ENCODE assay signal across 23 mouse cellular contexts in genomic region chr1:59549036-59549675, GRCm38 (mm10). TPM values are rescaled to one million over a fixed set of nuclear protein-coding genes. Genes with fewer than 3 reads are reported as not detected.
A peak's percentile ranks its signal among the peaks of the same experiment; 100 is the strongest.
DNase-seq lines count a peak whose midpoint lies in the region; ATAC-seq and TF ChIP-seq lines count a peak whose summit lies in the region.
"Had no signal": no experiment of that assay in that cellular context is flagged by ENCODE, and none has a peak within 500 bp of the region (broad histone marks: within the 10 kb centered on the region; RNA-seq: fewer than 3 reads in every experiment).

No protein-coding gene starts in this region.

- DNase-seq in forebrain, embryonic 10.5 days (ENCODE audit: extremely low spot score, low spot score) = no peak
- no peak for DNase-seq in forebrain, postnatal 0 days
- DNase-seq in retina, postnatal 1 day = peak; percentile 63
- DNase-seq in retina, embryonic 14.5 days (ENCODE audit: low spot score) = no peak
- DNase-seq in limb, embryonic 14.5 days (ENCODE audit: low spot score) = peak; percentile 54
- no peak for DNase-seq in frontal cortex, postnatal 14 days (ENCODE audit: low spot score in 2 of 2)
- no peak for DNase-seq in layer of hippocampus, postnatal 14 days (ENCODE audit: low spot score in 2 of 2)
- no peak for DNase-seq in gastrocnemius, postnatal 25 days
- DNase-seq: adrenal gland, adult 2 months; cerebellum, postnatal 14 days; heart, adult 2 months; kidney, adult 2 months; kidney, postnatal 14 days; lung, embryonic 14.5 days; lung, postnatal 4 days; thymus, postnatal 14 days had no signal

- ATAC-seq in forebrain, postnatal 0 days = no peak
- ATAC-seq in limb, embryonic 14.5 days (ENCODE audit: low FRiP score, low read depth) = no peak
- ATAC-seq: forebrain, embryonic 16.5 days; midbrain, embryonic 16.5 days had no signal

- no peak for TF ChIP-seq POLR2A in limb, embryonic 14.5 days (IDR thresholded peaks at IDR 0.05; ENCODE audit: borderline replicate concordance, extremely low read depth, insufficient read depth, insufficient read length)

- H3K4me2 ChIP-seq in forebrain, postnatal 0 days (ENCODE audit: low read depth) = no peak overlapping the region
- H3K4me2 ChIP-seq in limb, embryonic 14.5 days (replicated peaks; ENCODE audit: low read depth, low read length, severe bottlenecking) = no peak overlapping the region
- H3K4me2 ChIP-seq: hindbrain, embryonic 15.5 days; liver, embryonic 11.5 days; lung, embryonic 14.5 days; stomach, embryonic 15.5 days had no signal

- no peak for TF ChIP-seq CTCF in forebrain, postnatal 0 days (IDR thresholded peaks at IDR 0.05; ENCODE audit: low read depth)

- peaks cover 28% of the 10 kb centered on the region for H3K4me1 ChIP-seq in forebrain, embryonic 10.5 days
- 0 out of 2 replicates have a peak, but pooled peaks cover 4% of the 10 kb centered on the region for H3K4me1 ChIP-seq in forebrain, postnatal 0 days (ENCODE audit: insufficient read depth)
- H3K4me1 ChIP-seq in limb, embryonic 14.5 days (ENCODE audit: control insufficient read depth, insufficient read depth, low read length) = peaks cover 11% of the 10 kb centered on the region

- no peaks in the 10 kb centered on the region for H3K9me3 ChIP-seq in forebrain, embryonic 10.5 days
- no peaks in the 10 kb centered on the region for H3K9me3 ChIP-seq in forebrain, postnatal 0 days (ENCODE audit: low read length)
- no peaks in the 10 kb centered on the region for H3K9me3 ChIP-seq in limb, embryonic 14.5 days (ENCODE audit: control insufficient read depth, low read length)
- H3K9me3 ChIP-seq: hindbrain, embryonic 15.5 days; stomach, embryonic 15.5 days had no signal

- H3K36me3 ChIP-seq in forebrain, embryonic 10.5 days (replicated peaks) = no peaks in the 10 kb centered on the region
- H3K36me3 ChIP-seq in forebrain, postnatal 0 days (ENCODE audit: insufficient read depth) = no peaks in the 10 kb centered on the region
- H3K36me3 ChIP-seq in limb, embryonic 14.5 days (ENCODE audit: control insufficient read depth, insufficient read depth, low read length) = no peaks in the 10 kb centered on the region
- H3K36me3 ChIP-seq: hindbrain, embryonic 15.5 days; stomach, embryonic 15.5 days had no signal

- peak overlapping the region; percentile 27; the same call in 1 of the 2 replicates for H3K27ac ChIP-seq in forebrain, embryonic 10.5 days
- no peak overlapping the region for H3K27ac ChIP-seq in forebrain, postnatal 0 days (ENCODE audit: low read depth, low read length)
- peak overlapping the region; percentile 6; the same call in 1 of the 2 replicates for H3K27ac ChIP-seq in limb, embryonic 14.5 days (replicated peaks; ENCODE audit: low read depth, low read length)
- H3K27ac ChIP-seq: heart, adult 2 months; hindbrain, embryonic 15.5 days; stomach, embryonic 15.5 days had no signal

- no peak overlapping the region for H3K4me3 ChIP-seq in forebrain, embryonic 10.5 days
- H3K4me3 ChIP-seq in forebrain, postnatal 0 days (ENCODE audit: low read depth, low read length) = no peak overlapping the region
- no peak overlapping the region for H3K4me3 ChIP-seq in limb, embryonic 14.5 days (replicated peaks; ENCODE audit: low read length)
- H3K4me3 ChIP-seq: erythroblast, embryonic 14.5 days; heart, adult 2 months; hindbrain, embryonic 15.5 days; stomach, embryonic 15.5 days had no signal

- peaks cover 24% of the 10 kb centered on the region for H3K27me3 ChIP-seq in forebrain, embryonic 10.5 days (ENCODE audit: poor library complexity, severe bottlenecking)
- H3K27me3 ChIP-seq in forebrain, postnatal 0 days (ENCODE audit: insufficient read depth, low read length) = no peaks in the 10 kb centered on the region
- no peaks in the 10 kb centered on the region for H3K27me3 ChIP-seq in limb, embryonic 14.5 days (ENCODE audit: control insufficient read depth, insufficient read depth, low read length)
- H3K27me3 ChIP-seq: hindbrain, embryonic 15.5 days; stomach, embryonic 15.5 days had no signal

- 64% methylated on average over 7 of the region's 7 CpGs for WGBS in forebrain, embryonic 10.5 days
- WGBS in forebrain, postnatal 0 days = 57% methylated on average over 7 of the region's 7 CpGs
- WGBS in limb, embryonic 14.5 days = 50% methylated on average over 7 of the region's 7 CpGs

- H3K9ac ChIP-seq in forebrain, postnatal 0 days = no peak overlapping the region
- H3K9ac ChIP-seq in limb, embryonic 14.5 days (ENCODE audit: low read depth, low read length, severe bottlenecking) = no peak overlapping the region
- H3K9ac ChIP-seq: hindbrain, embryonic 15.5 days; lung, embryonic 14.5 days; stomach, embryonic 15.5 days had no signal

RNA-seq across cellular contexts. Expression of gene Gm973, which starts 33.1 kb away (rescaled TPM):
- polyA plus RNA-seq in forebrain, embryonic 10.5 days (2016; fragmentation: Nextera tagmentation; extraction: Ambion mirVana) = 0.76 and 1.3 TPM in 2 replicates
- total RNA-seq in forebrain, postnatal 0 days (2014; rRNA removed) = 5.4 and 11.2 TPM in 2 replicates
- 6.5 and 13.8 TPM in 2 replicates for polyA plus RNA-seq in forebrain, postnatal 0 days (2015; fragmentation: Nextera tagmentation; extraction: Ambion mirVana)
- 2.2 and 2.8 TPM in 2 replicates for polyA plus RNA-seq in limb, embryonic 14.5 days (2012; rRNA removed)
- 1.8 and 2.1 TPM in 2 replicates for polyA plus RNA-seq in limb, embryonic 14.5 days (2014; fragmentation: Nextera tagmentation; extraction: Ambion mirVana)
- total RNA-seq in layer of hippocampus, postnatal 14 days (2021) = 10 to 100 TPM; 10.2 to 11.5 TPM
- under 1 TPM; 0.21 to 0.23 TPM for total RNA-seq in gastrocnemius, postnatal 25 days (2021)
- polyA plus RNA-seq: erythroblast, embryonic 14.5 days; lung, embryonic 14.5 days; spleen, adult 2 months had no signal

Comparison
In these comparisons a context has a peak if more than half of its experiments do, and no peak if none do; other contexts are left out.
1. DNase-seq: peak in retina, postnatal 1 day (single experiment) and limb, embryonic 14.5 days (single experiment); none in forebrain, embryonic 10.5 days (single experiment), forebrain, postnatal 0 days (single experiment), retina, embryonic 14.5 days (single experiment), frontal cortex, postnatal 14 days (0 of 2), layer of hippocampus, postnatal 14 days (0 of 2) and gastrocnemius, postnatal 25 days (single experiment).